Mouse (Mus musculus) adrenal gland, adult 10 weeks (tissue): ENCODE data around the gene Zfp383. TPM values are rescaled to one million over a fixed set of nuclear protein-coding genes. Genes with fewer than 3 reads are reported as not detected.

Experiments used
- polyA plus RNA-seq: library from polyadenylated mRNA; stranded (reverse); fragments of 350-450 nt; fragmentation: Illumina TruSeq; extraction: RNeasy Lipid Tissue Mini Kit (QIAGEN cat#74804); gene quantifications from one replicate; pipeline ENCODE4 v1.2.3, GENCODE M21; 2014; ENCODE audit warnings: low read depth, low replicate concordance

Gene Zfp383
- 10.8 TPM for polyA plus RNA-seq

DNA sequence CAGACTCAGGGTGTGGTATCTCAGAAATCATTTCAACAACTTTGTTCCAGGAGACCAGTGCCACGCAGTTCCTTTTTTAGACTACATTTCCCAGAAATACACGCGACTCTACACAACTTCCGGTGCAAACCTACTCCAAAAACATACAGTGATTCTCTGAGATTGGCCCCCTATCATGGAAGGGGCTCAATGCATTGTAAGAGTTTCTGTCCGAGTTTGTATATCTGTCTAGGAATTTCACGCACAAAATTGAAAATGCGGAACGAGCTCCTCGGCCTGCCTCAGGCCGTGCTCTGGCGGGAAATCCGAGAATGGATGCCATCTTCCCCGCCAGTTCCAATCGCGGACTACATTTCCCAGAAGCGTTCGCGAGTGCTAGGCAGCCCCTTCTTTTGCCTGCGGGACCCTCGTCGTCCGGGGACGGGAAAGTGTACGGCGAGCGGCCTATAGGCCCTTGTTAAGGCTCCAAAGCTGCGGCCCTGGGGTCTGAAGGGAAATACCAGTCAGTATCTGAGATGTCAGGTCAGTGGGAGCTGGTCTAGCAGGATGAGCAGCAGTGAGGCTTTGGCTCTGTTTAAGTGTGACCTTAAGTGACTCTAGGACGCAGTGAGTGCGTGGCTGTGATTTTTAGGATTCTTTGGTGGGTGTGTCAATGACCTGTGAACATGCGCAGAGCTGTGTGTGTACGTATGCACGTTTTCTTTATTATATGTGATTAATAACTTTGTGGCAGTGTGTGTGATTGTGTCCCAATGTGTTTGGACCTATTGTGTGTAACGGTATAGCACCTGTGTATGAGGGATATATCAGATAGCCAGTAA lies at the start of gene Zfp383:
Zfp383 (plus strand) TSS at position 94 of the 821 bp plus-strand sequence.

DNA sequence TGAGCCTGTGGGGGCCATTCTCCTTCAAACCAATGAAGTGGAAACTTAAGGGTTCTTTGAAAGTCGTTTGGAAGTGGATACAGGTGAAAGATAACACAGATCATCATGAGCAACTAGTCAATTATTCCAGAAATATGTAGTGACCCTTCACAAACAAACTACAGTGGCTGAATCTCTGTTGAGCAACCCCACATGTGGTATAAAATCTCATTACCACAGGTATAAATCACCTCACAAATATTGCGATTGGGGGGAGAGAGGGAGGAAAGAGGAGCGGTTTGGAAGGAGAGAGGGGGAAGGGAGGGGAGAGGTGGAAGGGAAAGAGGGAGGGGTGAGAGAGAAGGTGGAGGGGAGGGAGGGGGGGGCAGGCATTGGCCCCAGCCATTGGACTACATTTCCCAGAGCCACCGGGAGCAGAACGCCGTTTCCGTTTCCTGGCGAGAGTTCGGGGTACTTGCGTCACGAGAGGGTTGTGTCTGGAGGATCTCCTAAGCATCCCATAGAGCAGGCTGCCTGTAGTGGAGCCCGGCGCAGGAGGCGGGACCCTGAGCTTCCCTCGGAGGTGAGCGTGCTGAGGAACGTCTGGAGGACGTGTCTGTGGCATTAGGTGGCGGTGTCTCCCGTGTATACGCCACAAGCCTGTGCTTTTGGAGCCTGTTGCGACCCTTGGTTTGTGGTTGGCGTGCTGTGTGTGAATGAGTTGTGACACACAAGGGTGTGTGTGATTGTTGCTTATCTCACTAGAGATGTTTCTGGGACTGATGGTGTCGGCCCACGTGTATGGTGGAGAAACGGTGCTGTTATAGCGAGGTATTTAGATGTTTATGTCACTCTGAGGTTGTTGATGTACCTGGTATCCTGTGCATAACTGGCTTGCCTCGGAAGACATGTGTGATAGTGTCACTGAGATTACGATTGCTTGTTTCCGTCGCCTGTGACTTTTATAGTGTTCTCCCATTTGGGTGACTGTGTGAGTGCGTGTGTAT lies 48.2 kb upstream of the Zfp383 start, which contains the start of gene Zfp420:
Zfp420 (plus strand) TSS at position 448 of the 986 bp plus-strand sequence.

DNA sequence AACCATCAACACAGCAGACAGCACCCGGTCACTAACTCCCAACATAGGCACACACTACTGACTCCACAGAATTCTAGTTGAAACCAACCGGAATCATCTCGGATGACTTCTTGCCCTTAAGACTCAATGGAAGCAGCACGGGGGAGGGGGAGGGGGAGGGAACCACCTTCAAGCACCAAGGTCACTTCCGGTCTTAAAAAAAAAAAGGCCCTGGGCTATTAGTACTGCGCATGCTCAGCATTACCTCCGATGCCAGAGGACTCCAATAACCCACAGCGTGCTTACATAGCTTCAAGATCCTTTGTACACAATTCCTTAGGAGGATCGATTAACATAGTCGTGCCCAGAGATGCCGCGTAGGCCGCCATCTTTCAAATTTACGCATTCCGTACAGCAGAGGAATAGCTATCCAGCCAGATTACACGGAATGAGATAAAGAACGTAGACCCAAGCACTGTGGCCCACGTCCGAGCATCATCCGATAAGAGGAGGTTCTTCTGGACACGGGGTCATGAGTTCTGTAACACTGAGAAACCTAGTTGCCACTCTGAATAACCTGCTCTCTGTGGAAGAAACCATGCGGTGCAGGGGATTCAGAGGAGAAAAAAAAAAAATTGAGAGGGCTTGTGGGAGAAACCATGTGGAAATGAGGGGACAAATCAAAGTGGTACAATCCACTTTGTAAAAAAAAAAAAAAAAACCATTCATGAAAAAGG lies 1.9 kb upstream of the Zfp383 start, which contains the start of gene Zfp27:
Zfp27 (minus strand) TSS at position 607 of the 716 bp plus-strand sequence.

DNA sequence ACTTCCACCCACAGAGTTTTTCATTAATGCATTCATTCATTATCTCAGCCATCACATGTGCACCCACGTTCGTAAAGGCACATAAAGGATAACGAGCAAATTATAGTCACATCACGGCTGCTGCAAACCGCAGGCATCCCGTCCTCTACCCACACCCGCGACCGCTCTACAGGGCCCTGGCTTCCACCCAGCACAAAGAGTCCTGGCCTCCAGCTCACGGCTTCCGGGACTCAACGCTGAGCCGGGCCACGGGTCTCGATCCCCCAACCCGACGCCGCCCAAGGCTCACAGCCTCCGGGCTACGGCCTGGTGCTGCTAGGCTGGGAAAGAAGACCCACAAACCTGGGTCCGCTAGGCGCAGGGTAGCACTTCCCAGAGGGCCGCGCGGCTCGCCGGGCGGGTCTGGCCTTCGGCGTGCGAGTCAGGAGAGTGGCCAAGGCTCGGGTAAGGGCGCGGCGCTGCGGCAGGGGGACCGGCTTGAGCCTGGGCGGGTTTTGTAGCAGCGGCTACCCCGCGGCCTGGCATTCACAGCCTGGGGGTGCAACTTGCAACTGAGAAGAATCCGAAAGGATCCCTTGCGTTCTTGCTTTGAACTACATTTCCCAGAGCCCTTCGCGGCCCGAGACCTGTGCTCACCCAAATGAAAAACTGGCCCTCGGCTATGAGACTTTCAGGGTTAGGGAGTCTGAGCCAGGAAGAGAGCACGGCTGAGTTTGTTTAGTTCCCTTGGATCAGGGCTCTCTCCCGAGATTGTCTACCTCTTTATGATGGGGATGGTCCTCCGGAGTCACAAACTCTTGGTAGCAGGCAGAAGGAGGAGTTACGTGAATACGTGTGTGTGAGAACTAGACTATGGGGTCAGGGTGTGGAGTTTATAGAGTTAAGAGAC lies 45.7 kb downstream of the Zfp383 start, which contains the start of gene Zfp74:
Zfp74 (minus strand) TSS at position 577 of the 889 bp plus-strand sequence.

Other genes starting within 250 kb of the Zfp383 start
- not detected for gene Catsperg2, start 181.2 kb upstream of the Zfp383 start, polyA plus RNA-seq
- 14.3 TPM for gene Zfp84, start 139.7 kb upstream of the Zfp383 start, polyA plus RNA-seq
- 3.1 TPM for gene Zfp30, start 124.2 kb upstream of the Zfp383 start, polyA plus RNA-seq
- 11.7 TPM for gene Zfp790, start 92.1 kb upstream of the Zfp383 start, polyA plus RNA-seq
- gene Zfp940, start 54.6 kb upstream of the Zfp383 start, polyA plus RNA-seq: 2.0 TPM
- gene Zfp420, start 48.2 kb upstream of the Zfp383 start, polyA plus RNA-seq: 21.0 TPM
- gene Zfp27, start 1.7 kb upstream of the Zfp383 start, polyA plus RNA-seq: 6.2 TPM
- 20.8 TPM for gene Zfp74, start 45.9 kb downstream of the Zfp383 start, polyA plus RNA-seq
- 5.6 TPM for gene Zfp568, start 75.7 kb downstream of the Zfp383 start, polyA plus RNA-seq
- gene Zfp14, start 143.2 kb downstream of the Zfp383 start, polyA plus RNA-seq: 7.2 TPM
- 1.8 TPM for gene Zfp82, start 164.7 kb downstream of the Zfp383 start, polyA plus RNA-seq
- gene Gm26920, start 182.2 kb downstream of the Zfp383 start, polyA plus RNA-seq: not detected
- gene Zfp566, start 182.3 kb downstream of the Zfp383 start, polyA plus RNA-seq: 2.0 TPM
- 142 TPM for gene Zfp260, start 186.6 kb downstream of the Zfp383 start, polyA plus RNA-seq
- gene Zfp382, start 213.7 kb downstream of the Zfp383 start, polyA plus RNA-seq: 3.9 TPM